Mouse (Mus musculus): ENCODE measurements at regions not wholly inside any gene's neighbourhood (a gene's known extent, or its start where the extent isn't known, plus 50 kb on each side); places are given as distances from the start of the nearest gene placed in this dataset.

GRCm38 (mm10) chr4:131486821-131487220 is 351.3 kb downstream of the Ptpru start:
- Histone ChIP-seq H3K9me3 (no peaks in the 10 kb centered on the region), H3K27ac (replicated peaks) (no peak overlapping the region), H3K27me3 (no peaks in the 10 kb centered on the region; the same call in 1 of the 2 replicates), H3K4me2 (replicated peaks) (no peak overlapping the region), H3K36me3 (no peaks in the 10 kb centered on the region), H3K4me3 (no peak overlapping the region), H3K9ac (replicated peaks) (no peak overlapping the region), H3K4me1 (peaks cover 60% of the 10 kb centered on the region)
- ATAC-seq (ENCODE audit: low FRiP score, low read depth), result peak; percentile 55
- 15% methylated on average over 4 of the region's 4 CpGs for WGBS

- Histone ChIP-seq H3K9ac (replicated peaks) (no peak overlapping the region), H3K36me3 (no peaks in the 10 kb centered on the region), H3K4me1 (peaks cover 50% of the 10 kb centered on the region), H3K9me3 (no peaks in the 10 kb centered on the region), H3K27ac (replicated peaks) (no peak overlapping the region), H3K4me2 (replicated peaks) (no peak overlapping the region), H3K27me3 (no peaks in the 10 kb centered on the region; the same call in 1 of the 2 replicates), H3K4me3 (no peak overlapping the region)
- WGBS, result 56% methylated on average over 6 of the region's 6 CpGs
- ATAC-seq (ENCODE audit: low FRiP score, low read depth), result no peak
Observed at GRCm38 (mm10) chr4:131488246-131488645, 349.8 kb downstream of the Ptpru start.

GRCm38 (mm10) chr4:131489056-131489455 is 349.0 kb downstream of the Ptpru start:
- WGBS, result 62% methylated on average over 3 of the region's 3 CpGs
- Histone ChIP-seq H3K4me2 (replicated peaks) (no peak overlapping the region), H3K27ac (replicated peaks) (no peak overlapping the region), H3K4me1 (peaks cover 49% of the 10 kb centered on the region), H3K9me3 (no peaks in the 10 kb centered on the region), H3K27me3 (no peaks in the 10 kb centered on the region; the same call in 1 of the 2 replicates), H3K4me3 (no peak overlapping the region), H3K36me3 (no peaks in the 10 kb centered on the region), H3K9ac (replicated peaks) (no peak overlapping the region)
- no peak for ATAC-seq (ENCODE audit: low FRiP score, low read depth)

GRCm38 (mm10) chr4:131491960-131492359 is 346.1 kb downstream of the Ptpru start:
- H3K9ac ChIP-seq (replicated peaks), result no peak overlapping the region
- WGBS, result 50% methylated on average over 4 of the region's 4 CpGs
- H3K9me3 ChIP-seq, result no peaks in the 10 kb centered on the region
- no peak overlapping the region for H3K27ac ChIP-seq (replicated peaks)
- no peak overlapping the region for H3K4me2 ChIP-seq (replicated peaks)
- H3K27me3 ChIP-seq, result no peaks in the 10 kb centered on the region; the same call in 1 of the 2 replicates
- ATAC-seq (ENCODE audit: low FRiP score, low read depth), result peak; percentile 49
- H3K4me1 ChIP-seq, result peaks cover 27% of the 10 kb centered on the region
- H3K4me3 ChIP-seq, result no peak overlapping the region
- no peaks in the 10 kb centered on the region for H3K36me3 ChIP-seq

GRCm38 (mm10) chr4:131493726-131494125 is 344.4 kb downstream of the Ptpru start:
- Histone ChIP-seq H3K27ac (replicated peaks) (no peak overlapping the region), H3K36me3 (no peaks in the 10 kb centered on the region), H3K9me3 (no peaks in the 10 kb centered on the region), H3K4me3 (no peak overlapping the region), H3K4me1 (peaks cover 17% of the 10 kb centered on the region), H3K27me3 (no peaks in the 10 kb centered on the region; the same call in 1 of the 2 replicates), H3K9ac (replicated peaks) (no peak overlapping the region), H3K4me2 (replicated peaks) (no peak overlapping the region)
- 54% methylated on average over 4 of the region's 4 CpGs for WGBS
- ATAC-seq (ENCODE audit: low FRiP score, low read depth), result 0 out of 2 replicates have a peak, but pooled peaks have one; percentile 23

GRCm38 (mm10) chr4:131496900-131497299 is 341.2 kb downstream of the Ptpru start:
- no peak overlapping the region for H3K4me2 ChIP-seq (replicated peaks)
- no peaks in the 10 kb centered on the region for H3K9me3 ChIP-seq
- WGBS, result 68% methylated on average over 5 of the region's 5 CpGs
- no peak for ATAC-seq (ENCODE audit: low FRiP score, low read depth)
- no peaks in the 10 kb centered on the region; the same call in 1 of the 2 replicates for H3K27me3 ChIP-seq
- no peak overlapping the region for H3K9ac ChIP-seq (replicated peaks)
- peaks cover 17% of the 10 kb centered on the region for H3K4me1 ChIP-seq
- H3K4me3 ChIP-seq, result no peak overlapping the region
- no peak overlapping the region for H3K27ac ChIP-seq (replicated peaks)
- no peaks in the 10 kb centered on the region for H3K36me3 ChIP-seq

- 86% methylated on average over 10 of the region's 10 CpGs for WGBS
- Histone ChIP-seq H3K27me3 (no peaks in the 10 kb centered on the region), H3K9me3 (no peaks in the 10 kb centered on the region), H3K9ac (replicated peaks) (no peak overlapping the region), H3K4me1 (peaks cover 9% of the 10 kb centered on the region; the same call in 1 of the 2 replicates), H3K27ac (replicated peaks) (no peak overlapping the region), H3K4me3 (no peak overlapping the region), H3K4me2 (replicated peaks) (no peak overlapping the region), H3K36me3 (no peaks in the 10 kb centered on the region)
- no peak for ATAC-seq (ENCODE audit: low FRiP score, low read depth)
Observed at GRCm38 (mm10) chr4:131500928-131501650, 337.0 kb downstream of the Ptpru start.

- H3K27ac ChIP-seq (replicated peaks), result no peak overlapping the region
- no peak overlapping the region for H3K4me3 ChIP-seq
- H3K4me1 ChIP-seq, result no peaks in the 10 kb centered on the region; the same call in 1 of the 2 replicates
- no peaks in the 10 kb centered on the region for H3K36me3 ChIP-seq
- H3K4me2 ChIP-seq (replicated peaks), result no peak overlapping the region
- no peak for ATAC-seq (ENCODE audit: low FRiP score, low read depth)
- H3K9me3 ChIP-seq, result no peaks in the 10 kb centered on the region
- no peak overlapping the region for H3K9ac ChIP-seq (replicated peaks)
- H3K27me3 ChIP-seq, result no peaks in the 10 kb centered on the region
- 78% methylated on average over 7 of the region's 7 CpGs for WGBS
Observed at GRCm38 (mm10) chr4:131508154-131508553, 329.9 kb downstream of the Ptpru start.

- Histone ChIP-seq H3K4me2 (replicated peaks) (no peak overlapping the region), H3K4me1 (peaks cover 11% of the 10 kb centered on the region), H3K27ac (replicated peaks) (no peak overlapping the region), H3K9me3 (no peaks in the 10 kb centered on the region), H3K4me3 (no peak overlapping the region), H3K36me3 (no peaks in the 10 kb centered on the region), H3K9ac (replicated peaks) (no peak overlapping the region), H3K27me3 (no peaks in the 10 kb centered on the region)
- ATAC-seq (ENCODE audit: low FRiP score, low read depth), result no peak
- WGBS, result 80% methylated on average over 3 of the region's 3 CpGs
Observed at GRCm38 (mm10) chr4:131511586-131511985, 326.5 kb downstream of the Ptpru start.

GRCm38 (mm10) chr4:131512768-131513167 is 325.3 kb downstream of the Ptpru start:
- Histone ChIP-seq H3K36me3 (no peaks in the 10 kb centered on the region), H3K4me2 (replicated peaks) (no peak overlapping the region), H3K27ac (replicated peaks) (no peak overlapping the region), H3K27me3 (no peaks in the 10 kb centered on the region), H3K4me1 (peaks cover 11% of the 10 kb centered on the region; the same call in 1 of the 2 replicates), H3K9ac (replicated peaks) (no peak overlapping the region), H3K4me3 (no peak overlapping the region), H3K9me3 (no peaks in the 10 kb centered on the region)
- no peak for ATAC-seq (ENCODE audit: low FRiP score, low read depth)
- WGBS, result 70% methylated on average over 7 of the region's 7 CpGs

GRCm38 (mm10) chr4:131520636-131521306 is 317.3 kb downstream of the Ptpru start:
- Histone ChIP-seq H3K27ac (replicated peaks) (no peak overlapping the region), H3K9ac (replicated peaks) (no peak overlapping the region), H3K36me3 (no peaks in the 10 kb centered on the region), H3K4me1 (0 out of 2 replicates have a peak, but pooled peaks cover 2% of the 10 kb centered on the region), H3K4me2 (replicated peaks) (no peak overlapping the region), H3K4me3 (no peak overlapping the region), H3K9me3 (no peaks in the 10 kb centered on the region), H3K27me3 (peaks cover 4% of the 10 kb centered on the region; the same call in 1 of the 2 replicates)
- ATAC-seq (ENCODE audit: low FRiP score, low read depth), result no peak
- 82% methylated on average over 10 of the region's 10 CpGs for WGBS

- Histone ChIP-seq H3K9ac (replicated peaks) (no peak overlapping the region), H3K36me3 (no peaks in the 10 kb centered on the region), H3K4me1 (no peaks in the 10 kb centered on the region), H3K4me2 (replicated peaks) (no peak overlapping the region), H3K27ac (replicated peaks) (no peak overlapping the region), H3K27me3 (peaks cover 4% of the 10 kb centered on the region; the same call in 1 of the 2 replicates), H3K4me3 (no peak overlapping the region), H3K9me3 (no peaks in the 10 kb centered on the region)
- WGBS, result 81% methylated on average over 8 of the region's 8 CpGs
- ATAC-seq (ENCODE audit: low FRiP score, low read depth), result no peak
Observed at GRCm38 (mm10) chr4:131521307-131521651, 316.8 kb downstream of the Ptpru start.
